Mouse (Mus musculus): ENCODE results near the gene Slc12a9. TPM values are rescaled to one million over a fixed set of nuclear protein-coding genes. Genes with fewer than 3 reads are reported as not detected.

The Slc12a9 gene
- polyA plus RNA-seq, 1 experiment from 2014 or later = 6.9 TPM

DNA sequence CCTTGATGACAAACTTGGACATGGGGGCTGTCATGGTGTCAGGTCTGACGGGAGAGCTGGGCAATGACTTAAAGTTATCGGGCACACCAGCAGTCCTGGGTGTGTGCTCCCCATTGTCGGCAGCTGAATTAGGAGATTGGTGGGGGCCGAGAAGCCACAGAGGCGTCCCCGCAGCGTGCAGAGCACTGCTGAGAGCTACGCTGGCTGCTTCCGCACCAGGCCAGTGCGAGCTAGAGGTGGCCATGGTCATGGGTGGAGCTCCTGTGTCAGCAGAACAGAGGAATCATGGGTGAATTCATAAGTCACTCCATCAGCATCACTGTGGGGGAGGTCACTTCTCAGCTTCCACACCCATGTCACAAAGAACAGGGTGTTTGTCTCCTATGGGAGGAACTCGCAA lies 68.6 kb downstream of the Slc12a9 start:
- no peak overlapping the region for H3K4me3 ChIP-seq (ENCODE audit: inconsistent target)
- WGBS (ENCODE audit: missing documents) = 82% methylated on average over 11 of the region's 11 CpGs
- no peaks in the 10 kb centered on the region for H3K36me3 ChIP-seq (ENCODE audit: inconsistent target)
- H3K79me2 ChIP-seq (ENCODE audit: inconsistent target) = no peaks in the 10 kb centered on the region
- no peak overlapping the region for H3K27ac ChIP-seq

Other genes starting within 250 kb of the Slc12a9 start
- gene Trim56, start 217.4 kb downstream of the Slc12a9 start, polyA plus RNA-seq (2018) = 12.2 to 19.7 TPM (median 16.6 TPM) in 3 replicates
- gene Muc3, start 184.3 kb downstream of the Slc12a9 start, polyA plus RNA-seq (2018) = not detected in 3 replicates
- not detected in 3 replicates for gene Muc3a, start 121.2 kb downstream of the Slc12a9 start, polyA plus RNA-seq (2018)
- gene Ache, start 46.1 kb downstream of the Slc12a9 start, polyA plus RNA-seq (2018) = 0.11 to 0.14 TPM in 2 of 3 replicates, not detected in the other
- 1.2 to 3.2 TPM (median 1.6 TPM) in 3 replicates for gene Ufsp1, start 39.0 kb downstream of the Slc12a9 start, polyA plus RNA-seq (2018)
- 79.3 to 119 TPM (median 83.4 TPM) in 3 replicates for gene Srrt, start 25.9 kb downstream of the Slc12a9 start, polyA plus RNA-seq (2018)
- 1.0 to 2.2 TPM (median 1.2 TPM) in 3 replicates for gene Trip6, start 19.2 kb downstream of the Slc12a9 start, polyA plus RNA-seq (2018)
- gene Ephb4, start 16.5 kb upstream of the Slc12a9 start, polyA plus RNA-seq (2018) = not detected in 3 replicates
- 0.01 to 0.05 TPM in 2 of 3 replicates, not detected in the other for gene Zan, start 143.5 kb upstream of the Slc12a9 start, polyA plus RNA-seq (2018)
- 7.6 to 26.0 TPM (median 19.4 TPM) in 3 replicates for gene Pop7, start 168.9 kb upstream of the Slc12a9 start, polyA plus RNA-seq (2018)
- gene Gigyf1, start 185.0 kb upstream of the Slc12a9 start, polyA plus RNA-seq (2018) = 8.7 to 17.9 TPM (median 11.5 TPM) in 3 replicates
- gene Epo, start 199.6 kb upstream of the Slc12a9 start, polyA plus RNA-seq (2018) = not detected in 3 replicates
- gene Gnb2, start 199.9 kb upstream of the Slc12a9 start, polyA plus RNA-seq (2018) = 139 to 347 TPM (median 316 TPM) in 3 replicates
- gene Actl6b, start 219.9 kb upstream of the Slc12a9 start, polyA plus RNA-seq (2018) = not detected in 3 replicates
- 0.14 to 0.17 TPM in 2 of 3 replicates, not detected in the other for gene Tfr2, start 236.2 kb upstream of the Slc12a9 start, polyA plus RNA-seq (2018)